Mouse (Mus musculus): Measurements from ENCODE around the gene Foxp1. TPM values are rescaled to one million over a fixed set of nuclear protein-coding genes. Genes with fewer than 3 reads are reported as not detected.

The Foxp1 gene
- polyA plus RNA-seq, 1 experiment from 2014 or later, result 89.2 TPM

GRCm38 (mm10) chr6:98956522-98957169 is 565.9 kb downstream of the Foxp1 start:
- DNase-seq, result no peak
- H3K4me1 ChIP-seq (ENCODE audit: control insufficient read depth, insufficient read depth, low read length), result peaks cover 4% of the 10 kb centered on the region
- ATAC-seq (ENCODE audit: low FRiP score, low TSS enrichment), result no peak
- no peak overlapping the region for H3K9ac ChIP-seq (replicated peaks; ENCODE audit: low read length)
- H3K4me3 ChIP-seq (replicated peaks; ENCODE audit: low read depth, low read length), result no peak overlapping the region
- no peak overlapping the region for H3K27ac ChIP-seq (replicated peaks; ENCODE audit: low read depth, low read length)
- no peaks in the 10 kb centered on the region for H3K9me3 ChIP-seq (ENCODE audit: control insufficient read depth, low read length)
- no peaks in the 10 kb centered on the region for H3K27me3 ChIP-seq (ENCODE audit: control insufficient read depth, insufficient read depth, low read length)
- no peaks in the 10 kb centered on the region for H3K36me3 ChIP-seq (ENCODE audit: control insufficient read depth, insufficient read depth, low read length)
- no peak overlapping the region for H3K4me2 ChIP-seq (ENCODE audit: low read length)
- 88% methylated on average over 9 of the region's 9 CpGs for WGBS

GRCm38 (mm10) chr6:98955706-98956105 is 566.8 kb downstream of the Foxp1 start:
- Histone ChIP-seq H3K9me3 (ENCODE audit: control insufficient read depth, low read length) (no peaks in the 10 kb centered on the region), H3K9ac (replicated peaks; ENCODE audit: low read length) (no peak overlapping the region), H3K27me3 (ENCODE audit: control insufficient read depth, insufficient read depth, low read length) (no peaks in the 10 kb centered on the region), H3K4me3 (replicated peaks; ENCODE audit: low read depth, low read length) (no peak overlapping the region), H3K27ac (replicated peaks; ENCODE audit: low read depth, low read length) (no peak overlapping the region), H3K4me1 (ENCODE audit: control insufficient read depth, insufficient read depth, low read length) (peaks cover 4% of the 10 kb centered on the region), H3K36me3 (ENCODE audit: control insufficient read depth, insufficient read depth, low read length) (no peaks in the 10 kb centered on the region), H3K4me2 (ENCODE audit: low read length) (no peak overlapping the region)
- WGBS, result 73% methylated on average over 6 of the region's 6 CpGs
- DNase-seq, result no peak
- ATAC-seq (ENCODE audit: low FRiP score, low TSS enrichment), result no peak

GRCm38 (mm10) chr6:98954439-98954838 is 568.1 kb downstream of the Foxp1 start:
- DNase-seq, result no peak
- no peak overlapping the region for H3K27ac ChIP-seq (replicated peaks; ENCODE audit: low read depth, low read length)
- 97% methylated on average over 5 of the region's 5 CpGs for WGBS
- H3K9ac ChIP-seq (replicated peaks; ENCODE audit: low read length), result no peak overlapping the region
- H3K27me3 ChIP-seq (ENCODE audit: control insufficient read depth, insufficient read depth, low read length), result no peaks in the 10 kb centered on the region
- no peak overlapping the region for H3K4me2 ChIP-seq (ENCODE audit: low read length)
- no peaks in the 10 kb centered on the region for H3K36me3 ChIP-seq (ENCODE audit: control insufficient read depth, insufficient read depth, low read length)
- no peak overlapping the region for H3K4me3 ChIP-seq (replicated peaks; ENCODE audit: low read depth, low read length)
- peaks cover 11% of the 10 kb centered on the region for H3K4me1 ChIP-seq (ENCODE audit: control insufficient read depth, insufficient read depth, low read length)
- no peak for ATAC-seq (ENCODE audit: low FRiP score, low TSS enrichment)
- H3K9me3 ChIP-seq (ENCODE audit: control insufficient read depth, low read length), result no peaks in the 10 kb centered on the region

GRCm38 (mm10) chr6:98949703-98950191 is 572.8 kb downstream of the Foxp1 start:
- no peak for ATAC-seq (ENCODE audit: low FRiP score, low TSS enrichment)
- H3K9ac ChIP-seq (replicated peaks; ENCODE audit: low read length), result no peak overlapping the region; the same call in 1 of the 2 replicates
- no peak for DNase-seq

GRCm38 (mm10) chr6:98949286-98949685 is 573.2 kb downstream of the Foxp1 start:
- peaks cover under 1% of the 10 kb centered on the region; the same call in 1 of the 2 replicates for H3K36me3 ChIP-seq (ENCODE audit: control insufficient read depth, insufficient read depth, low read length)
- 58% methylated on average over 7 of the region's 7 CpGs for WGBS
- peaks cover 8% of the 10 kb centered on the region for H3K4me1 ChIP-seq (ENCODE audit: control insufficient read depth, insufficient read depth, low read length)
- peak; percentile 37 for DNase-seq
- no peaks in the 10 kb centered on the region for H3K9me3 ChIP-seq (ENCODE audit: control insufficient read depth, low read length)
- no peak overlapping the region for H3K9ac ChIP-seq (replicated peaks; ENCODE audit: low read length)
- H3K4me3 ChIP-seq (replicated peaks; ENCODE audit: low read depth, low read length), result no peak overlapping the region
- no peak overlapping the region for H3K27ac ChIP-seq (replicated peaks; ENCODE audit: low read depth, low read length)
- no peak overlapping the region for H3K4me2 ChIP-seq (ENCODE audit: low read length)
- H3K27me3 ChIP-seq (ENCODE audit: control insufficient read depth, insufficient read depth, low read length), result no peaks in the 10 kb centered on the region
- no peak for ATAC-seq (ENCODE audit: low FRiP score, low TSS enrichment)

More at GRCm38 (mm10) chr6:98949703-98950191, 572.8 kb downstream of the Foxp1 start:
- no peaks in the 10 kb centered on the region for H3K9me3 ChIP-seq (ENCODE audit: control insufficient read depth, low read length)
- 32% methylated on average over 6 of the region's 6 CpGs for WGBS
- H3K27ac ChIP-seq (replicated peaks; ENCODE audit: low read depth, low read length), result no peak overlapping the region
- no peaks in the 10 kb centered on the region for H3K36me3 ChIP-seq (ENCODE audit: control insufficient read depth, insufficient read depth, low read length)
- H3K27me3 ChIP-seq (ENCODE audit: control insufficient read depth, insufficient read depth, low read length), result no peaks in the 10 kb centered on the region
- no peak overlapping the region for H3K4me2 ChIP-seq (ENCODE audit: low read length)
- H3K4me1 ChIP-seq (ENCODE audit: control insufficient read depth, insufficient read depth, low read length), result peaks cover 8% of the 10 kb centered on the region
- no peak overlapping the region for H3K4me3 ChIP-seq (replicated peaks; ENCODE audit: low read depth, low read length)

- no peak overlapping the region for H3K27ac ChIP-seq (replicated peaks; ENCODE audit: low read depth, low read length)
- no peaks in the 10 kb centered on the region for H3K27me3 ChIP-seq (ENCODE audit: control insufficient read depth, insufficient read depth, low read length)
- no peak overlapping the region for H3K4me2 ChIP-seq (ENCODE audit: low read length)
- H3K9me3 ChIP-seq (ENCODE audit: control insufficient read depth, low read length), result no peaks in the 10 kb centered on the region
- H3K9ac ChIP-seq (replicated peaks; ENCODE audit: low read length), result no peak overlapping the region
- ATAC-seq (ENCODE audit: low FRiP score, low TSS enrichment) (no peak), DNase-seq (no peak)
- H3K4me3 ChIP-seq (replicated peaks; ENCODE audit: low read depth, low read length), result no peak overlapping the region
- H3K36me3 ChIP-seq (ENCODE audit: control insufficient read depth, insufficient read depth, low read length), result peaks cover 5% of the 10 kb centered on the region; the same call in 1 of the 2 replicates
- H3K4me1 ChIP-seq (ENCODE audit: control insufficient read depth, insufficient read depth, low read length), result peaks cover 8% of the 10 kb centered on the region
- 72% methylated on average over 21 of the region's 21 CpGs for WGBS
Observed at GRCm38 (mm10) chr6:98948153-98949141, 574.1 kb downstream of the Foxp1 start.

GRCm38 (mm10) chr6:98947486-98948152 is 574.9 kb downstream of the Foxp1 start:
- 68% methylated on average over 11 of the region's 11 CpGs for WGBS
- Histone ChIP-seq H3K9me3 (ENCODE audit: control insufficient read depth, low read length) (no peaks in the 10 kb centered on the region), H3K4me2 (ENCODE audit: low read length) (no peak overlapping the region), H3K4me3 (replicated peaks; ENCODE audit: low read depth, low read length) (no peak overlapping the region), H3K27me3 (ENCODE audit: control insufficient read depth, insufficient read depth, low read length) (no peaks in the 10 kb centered on the region), H3K27ac (replicated peaks; ENCODE audit: low read depth, low read length) (no peak overlapping the region), H3K36me3 (ENCODE audit: control insufficient read depth, insufficient read depth, low read length) (peaks cover 5% of the 10 kb centered on the region; the same call in 1 of the 2 replicates), H3K4me1 (ENCODE audit: control insufficient read depth, insufficient read depth, low read length) (peaks cover 8% of the 10 kb centered on the region), H3K9ac (replicated peaks; ENCODE audit: low read length) (no peak overlapping the region)
- DNase-seq, result no peak
- no peak for ATAC-seq (ENCODE audit: low FRiP score, low TSS enrichment)

GRCm38 (mm10) chr6:98946731-98947130 is 575.8 kb downstream of the Foxp1 start:
- Histone ChIP-seq H3K4me1 (ENCODE audit: control insufficient read depth, insufficient read depth, low read length) (peaks cover 8% of the 10 kb centered on the region), H3K27me3 (ENCODE audit: control insufficient read depth, insufficient read depth, low read length) (no peaks in the 10 kb centered on the region), H3K36me3 (ENCODE audit: control insufficient read depth, insufficient read depth, low read length) (peaks cover 5% of the 10 kb centered on the region; the same call in 1 of the 2 replicates), H3K9me3 (ENCODE audit: control insufficient read depth, low read length) (no peaks in the 10 kb centered on the region), H3K27ac (replicated peaks; ENCODE audit: low read depth, low read length) (no peak overlapping the region), H3K4me3 (replicated peaks; ENCODE audit: low read depth, low read length) (no peak overlapping the region), H3K4me2 (ENCODE audit: low read length) (no peak overlapping the region), H3K9ac (replicated peaks; ENCODE audit: low read length) (no peak overlapping the region)
- 95% methylated on average over 4 of the region's 4 CpGs for WGBS
- ATAC-seq (ENCODE audit: low FRiP score, low TSS enrichment) (no peak), DNase-seq (no peak)
